Mouse (Mus musculus) spleen, adult 2 months (tissue): ENCODE results near the gene Ppp1r11. TPM values are rescaled to one million over a fixed set of nuclear protein-coding genes. Genes with fewer than 3 reads are reported as not detected.

ENCODE experiments used
- DNase-seq, 2 experiments: peaks; one replicate each; pipeline versions ENCODE4 v3.0.0 to v3.0.0-alpha.2; 2012 to 2021; ENCODE audit warnings: low spot score in 2 of 2, low read depth in 1 of 2
- H3K27ac ChIP-seq: fragments of 200-500 bp; 2 replicates; pipeline ENCODE4 v1.5.1; 2012; ENCODE audit warnings: low read length, inconsistent platforms; ENCODE audit not compliant: insufficient read depth
- H3K27me3 ChIP-seq: fragments of 200-500 bp; 2 replicates; pipeline ENCODE4 v1.6.1; 2012; ENCODE audit warnings: mild to moderate bottlenecking, moderate library complexity, low read length, inconsistent platforms; ENCODE audit not compliant: control insufficient read depth, insufficient read depth
- H3K36me3 ChIP-seq: fragments of 200-500 bp; 2 replicates; pipeline ENCODE4 v1.6.1; 2012; ENCODE audit warnings: mild to moderate bottlenecking, low read length, inconsistent platforms; ENCODE audit not compliant: control insufficient read depth, insufficient read depth
- H3K4me1 ChIP-seq: fragments of 200-500 bp; 2 replicates; pipeline ENCODE4 v1.6.1; 2011; ENCODE audit warnings: inconsistent platforms; ENCODE audit not compliant: control insufficient read depth, insufficient read depth, insufficient read length
- H3K4me3 ChIP-seq: fragments of 200-500 bp; 2 replicates; pipeline ENCODE4 v1.5.1; 2011; ENCODE audit warnings: mild to moderate bottlenecking, inconsistent platforms; ENCODE audit not compliant: insufficient read depth, insufficient read length; ENCODE audit errors: extremely low read depth
- CTCF ChIP-seq: fragments of 200-500 bp; IDR thresholded peaks from 2 replicates; pipeline ENCODE4 v1.5.1; 2011; ENCODE audit warnings: mild to moderate bottlenecking, inconsistent platforms; ENCODE audit not compliant: insufficient read depth, insufficient read length, insufficient replicate concordance; ENCODE audit errors: extremely low read depth
- POLR2A ChIP-seq: fragments of 200-500 bp; IDR thresholded peaks from 2 replicates; pipeline ENCODE4 v1.6.1; 2011; ENCODE audit warnings: low read depth, low read length, inconsistent platforms
- WGBS: fragments of 180-500 bp; shearing (Covaris S2); methylation state at CpG from one replicate; pipeline ENCODE4 v1.1.7; 2018; 5-methylcytosine and 5-hydroxymethylcytosine counted together
- polyA plus RNA-seq: library from polyadenylated mRNA; depleted of rRNA; stranded (reverse); fragments of >200 nt; gene quantifications from 2 replicates; pipeline ENCODE4 v1.2.3, GENCODE M21; 2012

The Ppp1r11 gene
- polyA plus RNA-seq, 1 experiment, result 36.3 TPM

GRCm38 (mm10) chr17:36966875-36967274, 15.3 kb upstream of the Ppp1r11 start:
- H3K36me3 ChIP-seq, result no peaks in the 10 kb centered on the region
- no peaks in the 10 kb centered on the region for H3K4me1 ChIP-seq
- H3K27ac ChIP-seq, result no peak overlapping the region
- DNase-seq, result no peak
- H3K4me3 ChIP-seq, result no peak overlapping the region
- 12% methylated on average over 1 of the region's 1 CpGs for WGBS
- TF ChIP-seq CTCF (no peak), POLR2A (no peak)
- no peaks in the 10 kb centered on the region for H3K27me3 ChIP-seq

- H3K4me1 ChIP-seq, result peaks cover 8% of the 10 kb centered on the region
- H3K4me3 ChIP-seq, result no peak overlapping the region
- WGBS, result 81% methylated on average over 1 of the region's 1 CpGs
- H3K27me3 ChIP-seq, result no peaks in the 10 kb centered on the region
- TF ChIP-seq CTCF (no peak), POLR2A (no peak)
- no peak for DNase-seq
- no peak overlapping the region for H3K27ac ChIP-seq
- no peaks in the 10 kb centered on the region for H3K36me3 ChIP-seq
These were observed 9.6 kb upstream of the Ppp1r11 start for GRCm38 (mm10) chr17:36961125-36961524.

GRCm38 (mm10) chr17:36958884-36959283, 7.3 kb upstream of the Ppp1r11 start:
- Histone ChIP-seq H3K27ac (no peak overlapping the region), H3K27me3 (no peaks in the 10 kb centered on the region)
- no peak for DNase-seq

GRCm38 (mm10) chr17:36957999-36958743, 6.6 kb upstream of the Ppp1r11 start, which contains the start of the genes Znrd1 and Znrd1as:
Gene Znrd1, minus strand, starts transcription at chr17:36958559.
Gene Znrd1as, plus strand, starts transcription at chr17:36958592.
- Histone ChIP-seq H3K27ac (peak within 1 kb of the TSS; percentile 59), H3K4me3 (peak within 1 kb of the TSS; percentile 86), H3K27me3 (no peaks in the 10 kb centered on the region), H3K4me1 (peaks cover 8% of the 10 kb centered on the region), H3K36me3 (0 out of 2 replicates have a peak, but pooled peaks cover 1% of the 10 kb centered on the region)
- no peak; the same call in 1 of the 2 replicates for TF ChIP-seq POLR2A
- no peak for TF ChIP-seq CTCF
- WGBS, result 2% methylated on average over 46 of the region's 46 CpGs
- DNase-seq, result peak; percentile 82 to 85

More at GRCm38 (mm10) chr17:36958884-36959283, 7.3 kb upstream of the Ppp1r11 start:
- Histone ChIP-seq H3K4me3 (peak overlapping the region; percentile 86), H3K36me3 (0 out of 2 replicates have a peak, but pooled peaks cover 1% of the 10 kb centered on the region), H3K4me1 (peaks cover 8% of the 10 kb centered on the region)
- WGBS, result 27% methylated on average over 12 of the region's 12 CpGs
- TF ChIP-seq CTCF, result no peak
- no peak for TF ChIP-seq POLR2A

- Histone ChIP-seq H3K36me3 (peaks cover 13% of the 10 kb centered on the region), H3K4me1 (peaks cover 3% of the 10 kb centered on the region; the same call in 1 of the 2 replicates), H3K4me3 (no peak overlapping the region), H3K27ac (no peak overlapping the region), H3K27me3 (no peaks in the 10 kb centered on the region)
- 87% methylated on average over 1 of the region's 1 CpGs for WGBS
- DNase-seq, result no peak
- TF ChIP-seq CTCF, result no peak
- no peak for TF ChIP-seq POLR2A
These were observed 1.5 kb upstream of the Ppp1r11 start for GRCm38 (mm10) chr17:36953062-36953461.

- H3K36me3 ChIP-seq, result peaks cover 13% of the 10 kb centered on the region
- H3K4me1 ChIP-seq, result peaks cover 3% of the 10 kb centered on the region; the same call in 1 of the 2 replicates
- no peak overlapping the region for H3K4me3 ChIP-seq
- TF ChIP-seq CTCF (no peak), POLR2A (no peak)
- DNase-seq, result no peak
- WGBS, result 91% methylated on average over 2 of the region's 2 CpGs
- H3K27me3 ChIP-seq, result no peaks in the 10 kb centered on the region
- no peak overlapping the region for H3K27ac ChIP-seq
These were observed 1.1 kb upstream of the Ppp1r11 start for GRCm38 (mm10) chr17:36952631-36953030.

- DNase-seq, result no peak
- Histone ChIP-seq H3K4me1 (peaks cover 3% of the 10 kb centered on the region; the same call in 1 of the 2 replicates), H3K36me3 (peaks cover 12% of the 10 kb centered on the region), H3K27me3 (no peaks in the 10 kb centered on the region; the same call in 1 of the 2 replicates), H3K4me3 (no peak overlapping the region), H3K27ac (no peak overlapping the region)
- WGBS, result 95% methylated on average over 8 of the region's 8 CpGs
- TF ChIP-seq POLR2A, result no peak
- no peak for TF ChIP-seq CTCF
These were observed 2.3 kb downstream of the Ppp1r11 start for GRCm38 (mm10) chr17:36949265-36949664.
